Mouse (Mus musculus): Measurements from ENCODE around the gene Hey2. TPM values are rescaled to one million over a fixed set of nuclear protein-coding genes. Genes with fewer than 3 reads are reported as not detected.

Gene Hey2
- 1 to 10 TPM in 1 of 2 experiments, under 1 TPM in 1; 0.28 to 1.4 TPM for polyA plus RNA-seq (2017; shearing (Covaris generic))

GRCm38 (mm10) chr10:30842643-30843437, at the start of gene Hey2:
Gene Hey2 (minus strand): TSS chr10:30842801.

GRCm38 (mm10) chr10:30802681-30803586, 39.7 kb downstream of the Hey2 start, which contains the start of gene Ncoa7:
Gene Ncoa7 (minus strand): TSS chr10:30803326.

Other genes starting within 250 kb of the Hey2 start
- 10 to 100 TPM; 36.5 to 42.1 TPM for gene Trmt11, start 242.1 kb downstream of the Hey2 start, polyA plus RNA-seq (2017; shearing (Covaris generic))
- gene Hint3, start 213.2 kb downstream of the Hey2 start, polyA plus RNA-seq (2017; shearing (Covaris generic)): 10 to 100 TPM; 43.0 to 55.4 TPM
- 100 to 1,000 TPM in 1 of 2 experiments, 10 to 100 TPM in 1; 54.5 to 213 TPM for gene Ncoa7, start 39.5 kb downstream of the Hey2 start, polyA plus RNA-seq (2017; shearing (Covaris generic))

Measured in inflammation-experienced regulatory T-cells (primary cell).